Mouse (Mus musculus): ENCODE measurements at regions not wholly inside any gene's neighbourhood (a gene's known extent, or its start where the extent isn't known, plus 50 kb on each side); places are given as distances from the start of the nearest gene placed in this dataset.
A peak's percentile ranks its signal among the peaks of the same experiment; 100 is the strongest.

GRCm38 (mm10) chr13:60004611-60005010 is 172.6 kb downstream of the Gas1 start:
- no peak for DNase-seq

GRCm38 (mm10) chr13:60002098-60002497 is 175.1 kb downstream of the Gas1 start:
- no peak for DNase-seq

GRCm38 (mm10) chr13:60001637-60002036 is 175.5 kb downstream of the Gas1 start:
- no peak for DNase-seq

- peak; percentile 80 for DNase-seq
These were observed 176.4 kb downstream of the Gas1 start for GRCm38 (mm10) chr13:60000618-60001347.

GRCm38 (mm10) chr13:59997431-59997830 is 174.5 kb upstream of the Tut7 start:
- no peak for DNase-seq

DNA sequence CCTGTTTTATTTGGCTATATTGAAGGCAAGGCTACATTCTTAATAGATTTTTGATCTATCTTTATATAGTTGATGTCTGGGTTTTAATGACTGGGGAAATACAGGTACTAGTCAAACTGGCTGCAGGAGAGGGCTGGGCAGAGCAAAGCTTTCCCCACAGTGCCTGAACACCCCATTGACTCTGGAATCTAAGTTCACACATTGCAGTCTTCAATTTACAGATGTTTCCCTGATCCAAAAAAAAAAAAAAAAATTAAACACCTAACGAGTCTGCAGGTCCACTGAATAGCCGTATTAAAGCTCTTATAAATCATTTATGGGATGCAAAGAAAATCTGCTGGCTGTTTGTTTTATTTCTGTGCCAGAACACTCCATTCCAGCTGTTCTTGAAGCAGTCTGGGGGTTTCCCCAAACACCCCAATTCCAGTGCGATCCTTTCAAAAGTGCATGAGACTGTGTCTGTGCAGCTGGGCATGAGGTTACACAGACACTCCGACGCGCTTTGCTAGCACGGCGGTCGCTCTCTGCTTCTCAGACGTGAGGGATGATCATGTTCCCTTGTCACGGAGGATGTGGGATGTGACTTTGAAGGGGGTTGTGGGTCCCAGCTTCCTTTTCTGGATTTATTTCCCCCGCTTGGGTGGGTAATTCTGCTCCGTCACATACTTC is 173.3 kb upstream of the Tut7 start:
- DNase-seq, result no peak

GRCm38 (mm10) chr13:59992780-59993501 is 170.0 kb upstream of the Tut7 start:
- peak; percentile 83 for DNase-seq

- peak; percentile 51 for DNase-seq
These were observed 169.4 kb upstream of the Tut7 start for GRCm38 (mm10) chr13:59992346-59992745.

GRCm38 (mm10) chr13:59990402-59991280 is 167.7 kb upstream of the Tut7 start:
- DNase-seq, result peak; percentile 37

- no peak for DNase-seq
These were observed 165.5 kb upstream of the Tut7 start for GRCm38 (mm10) chr13:59988393-59988965.

DNA sequence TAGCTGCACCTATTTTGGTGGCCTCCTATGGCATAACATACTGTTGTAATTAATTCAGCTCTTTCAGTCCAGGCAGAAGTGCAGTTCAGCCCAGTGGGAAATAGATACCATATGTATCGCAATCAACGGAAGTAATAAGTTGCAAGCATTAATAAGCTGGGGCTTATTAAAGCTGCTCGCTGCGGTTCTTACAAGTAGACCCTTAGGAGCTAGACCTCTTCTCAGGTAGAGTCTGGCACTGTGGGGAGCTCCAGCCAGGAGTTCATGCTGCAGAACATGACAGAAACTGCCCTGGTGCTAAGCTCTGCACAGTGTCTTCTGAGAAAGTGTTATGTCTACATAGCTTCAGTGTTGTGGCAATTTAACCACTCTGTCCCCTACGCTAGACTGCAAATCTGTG is 153.5 kb upstream of the Tut7 start:
- no peak for DNase-seq

DNA sequence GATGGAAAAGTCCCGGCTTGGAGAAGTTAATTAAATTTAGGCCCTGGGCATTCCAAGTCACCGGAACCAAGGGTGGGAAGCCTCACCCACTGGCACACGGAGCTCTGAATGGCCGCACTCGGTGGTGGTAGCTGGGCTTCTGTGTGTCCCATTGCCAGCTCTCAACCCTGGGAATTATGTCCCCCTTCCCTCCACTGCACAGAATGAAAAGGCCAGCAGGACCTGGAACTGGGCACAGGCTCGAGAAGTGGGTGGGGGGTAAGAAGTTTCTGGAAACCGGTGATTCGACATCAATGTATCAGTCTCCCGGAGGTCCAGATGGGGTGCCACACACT is 149.1 kb upstream of the Tut7 start:
- no peak for DNase-seq

DNA sequence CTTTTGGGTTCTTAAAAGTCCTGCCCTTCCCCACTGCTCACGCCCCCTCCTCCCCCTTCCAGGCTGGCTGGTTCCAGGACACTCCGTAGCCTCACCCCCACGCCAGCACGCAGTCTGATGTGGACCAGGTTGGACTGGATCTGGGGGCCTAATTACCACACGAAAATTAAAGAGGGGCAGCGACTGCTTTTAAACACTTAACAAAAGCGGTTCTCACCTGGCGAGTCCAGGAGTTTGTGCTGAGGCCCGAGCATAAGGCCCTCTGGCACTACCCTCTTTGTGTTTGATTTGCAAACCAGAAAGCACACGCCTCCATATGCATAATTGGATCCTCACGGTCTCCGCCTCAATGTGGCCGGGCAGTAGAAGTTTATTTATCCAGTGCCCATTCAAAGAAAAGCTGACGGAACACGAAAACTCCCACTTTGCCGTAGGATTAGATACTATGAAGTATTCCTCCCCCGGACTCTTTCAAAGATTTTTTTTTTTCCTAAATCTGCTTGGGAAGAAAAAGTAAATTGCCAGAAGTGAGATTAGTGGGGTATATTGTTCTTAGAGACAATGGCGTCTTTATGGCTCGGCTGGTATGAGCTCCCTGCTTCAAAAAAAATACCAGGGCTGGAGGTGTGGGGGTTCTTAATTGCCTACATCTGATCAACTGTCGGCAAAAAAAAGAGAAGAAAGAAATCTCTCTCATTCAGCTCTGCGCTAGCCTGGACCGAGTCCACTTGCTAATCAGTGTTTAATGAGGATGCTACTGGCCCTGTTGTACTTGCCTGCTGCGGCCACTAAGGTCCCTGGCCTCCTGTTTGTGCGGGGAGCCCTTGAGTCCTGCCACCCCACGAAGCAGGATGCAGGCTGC is 148.5 kb upstream of the Tut7 start:
- peak; percentile 94 for DNase-seq

- no peak for DNase-seq
These were observed 147.5 kb upstream of the Tut7 start for GRCm38 (mm10) chr13:59970430-59970829.

GRCm38 (mm10) chr13:59969484-59969883 is 146.5 kb upstream of the Tut7 start:
- DNase-seq, result no peak

DNA sequence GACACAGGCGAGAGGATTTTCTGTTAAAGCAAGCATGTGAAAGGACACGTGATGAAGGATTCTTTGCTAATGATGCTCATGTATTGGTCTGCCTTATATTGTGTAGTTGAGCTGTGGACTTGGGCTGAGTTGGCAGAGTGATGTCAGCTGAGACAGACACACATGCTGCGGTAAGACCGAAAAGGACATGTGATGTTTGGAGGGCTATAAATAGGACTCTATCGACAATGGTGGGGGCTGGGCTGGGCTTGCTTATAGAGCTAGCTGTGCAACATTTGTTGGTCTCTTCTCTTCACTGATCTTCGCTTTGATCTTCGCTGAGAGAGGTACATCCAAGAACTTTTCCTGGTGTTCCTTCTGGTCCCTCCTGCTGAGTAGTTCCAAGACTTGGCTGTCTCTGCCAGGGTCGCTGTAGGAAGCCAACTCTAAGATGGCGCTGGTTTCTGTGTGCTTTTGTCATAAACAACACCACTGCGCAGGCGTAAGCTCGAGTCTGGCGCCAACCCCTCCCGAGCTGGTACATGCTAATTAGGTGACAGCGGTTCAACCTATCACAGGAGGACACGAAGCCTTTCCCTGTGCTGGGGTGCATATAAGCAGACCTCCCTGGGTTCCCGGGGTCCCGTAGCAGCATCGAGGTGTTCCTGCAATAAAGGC is 145.8 kb upstream of the Tut7 start:
- DNase-seq, result no peak

DNA sequence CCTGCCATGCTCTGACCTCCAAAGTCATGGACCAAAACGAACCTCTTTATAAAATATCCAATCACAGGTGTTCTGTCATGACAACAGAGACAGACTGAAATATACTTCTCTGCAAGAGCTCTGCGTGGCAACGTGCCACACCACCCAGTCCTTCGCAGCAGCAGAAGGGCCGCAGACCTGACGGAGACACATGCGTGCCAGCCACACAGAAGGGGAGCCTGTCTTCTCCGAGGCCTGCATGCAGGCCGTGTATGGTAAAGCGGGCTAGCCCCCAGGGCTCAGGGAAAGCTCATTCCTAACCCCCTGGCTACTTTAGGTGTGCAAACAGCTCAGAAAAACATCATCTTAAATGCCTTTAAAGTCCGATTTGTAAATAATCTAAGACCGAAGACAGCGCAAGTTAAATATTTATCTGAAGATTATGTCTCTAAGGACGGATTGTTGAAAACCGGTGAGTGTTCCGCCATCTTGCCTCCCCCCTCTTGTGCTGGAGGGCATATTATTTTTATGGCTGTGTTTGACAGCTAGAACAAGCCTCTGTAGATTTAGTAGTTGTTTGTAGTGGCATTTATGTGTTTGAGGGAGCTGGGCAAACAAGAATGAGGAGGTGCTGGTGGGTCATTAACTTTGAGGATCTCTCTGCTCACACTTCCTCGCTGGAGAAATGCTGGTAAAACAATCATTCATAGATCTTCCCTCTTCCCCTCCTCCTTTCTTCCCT is 143.7 kb upstream of the Tut7 start:
- DNase-seq, result no peak

DNA sequence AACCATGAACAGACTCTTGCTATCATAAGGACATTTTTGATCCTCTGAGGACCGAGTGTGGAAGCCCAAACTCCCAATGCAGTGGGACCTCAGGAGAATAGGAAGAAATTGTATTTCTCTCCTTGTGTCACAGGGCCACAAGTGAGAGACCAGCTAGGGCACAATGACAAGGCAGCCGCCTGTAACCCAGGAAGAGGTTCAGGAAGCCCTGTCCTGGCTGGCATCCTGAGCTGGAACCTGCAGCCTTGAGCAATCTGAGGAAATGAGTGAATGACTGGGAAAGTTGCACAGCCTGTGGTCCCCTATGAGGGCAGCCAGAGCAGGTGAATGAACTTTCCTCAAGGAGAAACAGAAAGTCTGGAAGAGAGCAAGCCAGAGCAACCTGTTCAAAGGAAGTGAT is 142.0 kb upstream of the Tut7 start:
- DNase-seq, result no peak

GRCm38 (mm10) chr13:59962676-59963664 is 140.0 kb upstream of the Tut7 start:
- peak; percentile 73 for DNase-seq
